Mouse (Mus musculus): ENCODE results near the gene Tes3-ps.

The Tes3-ps gene

GRCm38 (mm10) chr13:49504510-49504909, 11.4 kb downstream of the Tes3-ps start, which contains the start of gene Ecm2:
Ecm2 (plus strand) TSS chr13:49504810.
- DNase-seq (ENCODE audit: low spot score), result no peak

GRCm38 (mm10) chr13:49505776-49506175, 12.7 kb downstream of the Tes3-ps start:
- DNase-seq (ENCODE audit: low spot score), result no peak

- no peak for DNase-seq (ENCODE audit: low spot score)
Observed at GRCm38 (mm10) chr13:49507176-49507575, 14.1 kb downstream of the Tes3-ps start.

- no peak for DNase-seq (ENCODE audit: low spot score)
Observed at GRCm38 (mm10) chr13:49518761-49519160, 25.6 kb downstream of the Tes3-ps start.

GRCm38 (mm10) chr13:49526235-49526634, 33.1 kb downstream of the Tes3-ps start:
- no peak for DNase-seq (ENCODE audit: low spot score)

- DNase-seq (ENCODE audit: low spot score), result no peak
Observed at GRCm38 (mm10) chr13:49530636-49531035, 37.5 kb downstream of the Tes3-ps start.

- DNase-seq (ENCODE audit: low spot score), result no peak
Observed at GRCm38 (mm10) chr13:49536946-49537345, 43.8 kb downstream of the Tes3-ps start.

- DNase-seq (ENCODE audit: low spot score), result no peak
Observed at GRCm38 (mm10) chr13:49538693-49539092, 45.6 kb downstream of the Tes3-ps start.

- DNase-seq (ENCODE audit: low spot score), result no peak
Observed at GRCm38 (mm10) chr13:49544279-49544678, 51.2 kb downstream of the Tes3-ps start, which contains the start of gene Aspn. Aspn (plus strand) TSS chr13:49544443.

GRCm38 (mm10) chr13:49545646-49546045, 52.5 kb downstream of the Tes3-ps start:
- no peak for DNase-seq (ENCODE audit: low spot score)
